In the genomic region with DNA sequence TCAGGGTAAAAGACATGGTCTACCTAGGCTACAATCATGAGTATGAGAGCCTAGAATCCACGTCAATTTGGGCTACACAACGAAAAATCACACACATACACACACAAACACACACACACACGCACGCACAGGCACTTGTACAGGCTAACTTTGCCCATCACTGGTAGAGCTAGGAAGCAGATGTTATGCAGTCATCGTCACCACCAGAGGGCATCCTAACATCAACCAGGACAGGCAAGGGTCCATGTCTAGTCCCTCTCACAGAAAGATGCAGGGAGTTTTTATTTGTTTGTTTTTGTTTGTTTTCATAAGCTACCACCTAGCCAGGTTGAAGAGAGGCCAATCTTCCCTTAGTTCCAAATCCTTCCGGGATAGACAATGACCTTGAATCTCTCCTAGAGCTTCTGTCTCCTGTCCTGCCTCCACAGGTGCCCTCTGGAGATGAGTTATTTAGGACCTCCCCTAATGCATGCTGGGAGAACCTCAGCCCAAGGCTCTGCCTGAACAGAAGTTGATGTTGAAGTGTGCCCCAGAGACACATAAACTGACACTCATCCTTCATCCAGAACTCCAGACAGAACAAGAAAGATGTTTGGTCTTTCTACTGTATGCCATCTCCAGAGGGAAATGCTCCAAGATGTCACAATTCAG, we compare ENCODE assay signal across 9 mouse cellular contexts. TPM values are rescaled to one million over a fixed set of nuclear protein-coding genes. Genes with fewer than 3 reads are reported as not detected.
A peak's percentile ranks its signal among the peaks of the same experiment; 100 is the strongest.
DNase-seq lines count a peak whose midpoint lies in the region; ATAC-seq and TF ChIP-seq lines count a peak whose summit lies in the region.
"Had no signal": no experiment of that assay in that cellular context is flagged by ENCODE, and none has a peak within 500 bp of the region (broad histone marks: within the 10 kb centered on the region; RNA-seq: fewer than 3 reads in every experiment).

No protein-coding gene starts in this region.

- TF ChIP-seq CTCF in heart, postnatal 0 days (IDR thresholded peaks at IDR 0.05; ENCODE audit: low read depth) = peak; percentile 97
- TF ChIP-seq CTCF in lung, postnatal 0 days (IDR thresholded peaks at IDR 0.05) = peak; percentile 99

- peak; percentile 64 to 81 for DNase-seq in adrenal gland, adult (ENCODE audit: inconsistent age in 2 of 2, low spot score in 1 of 2)
- DNase-seq in adrenal gland, postnatal 4 days (ENCODE audit: low spot score in 2 of 2) = no peak
- peak; percentile 38 for DNase-seq in adrenal gland, adult 8-10 months
- peak; percentile 54 for DNase-seq in embryo, embryonic 11.5 days (ENCODE audit: low read depth, low spot score)
- DNase-seq in heart, postnatal 0 days (ENCODE audit: low spot score) = peak; percentile 84
- peak; percentile 80 for DNase-seq in kidney, postnatal 10 days
- DNase-seq in lung, postnatal 0 days (ENCODE audit: low spot score) = peak; percentile 88
- peak; percentile 56 for DNase-seq in retina, postnatal 7 days (ENCODE audit: low read depth, low spot score)
- DNase-seq: liver, embryonic 13.5 days had no signal

- TF ChIP-seq EP300 in heart, postnatal 0 days (IDR thresholded peaks at IDR 0.05; ENCODE audit: low read depth) = no peak
- TF ChIP-seq EP300 in lung, postnatal 0 days (IDR thresholded peaks at IDR 0.05) = no peak

- H3K27ac ChIP-seq in heart, postnatal 0 days (ENCODE audit: low read depth) = no peak overlapping the region
- H3K27ac ChIP-seq in lung, postnatal 0 days (ENCODE audit: low read length) = no peak overlapping the region
- H3K27ac ChIP-seq: liver, embryonic 13.5 days had no signal

- 9% methylated on average over 6 of the region's 6 CpGs for WGBS in heart, postnatal 0 days
- WGBS in lung, postnatal 0 days = 14% methylated on average over 6 of the region's 6 CpGs

- peaks cover 8% of the 10 kb centered on the region for H3K4me1 ChIP-seq in heart, postnatal 0 days (ENCODE audit: control insufficient read depth, insufficient read depth)
- H3K4me1 ChIP-seq in lung, postnatal 0 days (ENCODE audit: insufficient read depth, low read depth, low read length) = no peaks in the 10 kb centered on the region
- H3K4me1 ChIP-seq: liver, embryonic 13.5 days had no signal

- H3K9me3 ChIP-seq in heart, postnatal 0 days (replicated peaks; ENCODE audit: control insufficient read depth, low read length) = peaks cover 3% of the 10 kb centered on the region; the same call in 1 of the 2 replicates
- H3K9me3 ChIP-seq in lung, postnatal 0 days (ENCODE audit: low read length) = no peaks in the 10 kb centered on the region
- H3K9me3 ChIP-seq: liver, embryonic 13.5 days had no signal

- no peaks in the 10 kb centered on the region for H3K27me3 ChIP-seq in heart, postnatal 0 days (ENCODE audit: control insufficient read depth, insufficient read depth, low read length)
- H3K27me3 ChIP-seq in lung, postnatal 0 days (replicated peaks; ENCODE audit: insufficient read depth, low read length) = no peaks in the 10 kb centered on the region
- H3K27me3 ChIP-seq: liver, embryonic 13.5 days had no signal

- H3K9ac ChIP-seq in heart, postnatal 0 days (replicated peaks; ENCODE audit: low read depth, low read length) = no peak overlapping the region
- no peak overlapping the region for H3K9ac ChIP-seq in lung, postnatal 0 days (replicated peaks; ENCODE audit: low read depth)
- H3K9ac ChIP-seq: liver, embryonic 13.5 days had no signal

- no peak overlapping the region for H3K4me2 ChIP-seq in heart, postnatal 0 days (ENCODE audit: low read depth, low read length)
- no peak overlapping the region for H3K4me2 ChIP-seq in lung, postnatal 0 days (replicated peaks; ENCODE audit: low read depth, low read length)
- H3K4me2 ChIP-seq: liver, embryonic 13.5 days had no signal

- peak; percentile 69 for ATAC-seq in heart, postnatal 0 days (ENCODE audit: insufficient read depth, low read depth)
- ATAC-seq in lung, postnatal 0 days = peak; percentile 73

- no peaks in the 10 kb centered on the region for H3K36me3 ChIP-seq in heart, postnatal 0 days (replicated peaks; ENCODE audit: control insufficient read depth, insufficient read depth, low read length)
- H3K36me3 ChIP-seq in lung, postnatal 0 days (ENCODE audit: insufficient read depth, low read length) = no peaks in the 10 kb centered on the region
- H3K36me3 ChIP-seq: liver, embryonic 13.5 days had no signal

- no peak overlapping the region for H3K4me3 ChIP-seq in heart, postnatal 0 days (ENCODE audit: low read depth, low read length)
- no peak overlapping the region for H3K4me3 ChIP-seq in lung, postnatal 0 days (ENCODE audit: low read depth, low read length)
- H3K4me3 ChIP-seq: liver, embryonic 13.5 days had no signal

RNA-seq across cellular contexts. Expression of a gene that starts 32.0 kb away (rescaled TPM):
- total RNA-seq in adrenal gland, postnatal 4 days (2021) = 1 to 10 TPM; 8.4 to 9.0 TPM
- total RNA-seq in adrenal gland, adult 8-10 months (2022) = 1 to 10 TPM in 1 of 4 experiments, under 1 TPM in 3; 0.29 to 1.1 (median 0.62) TPM
- 8.1 and 9.5 TPM in 2 replicates for total RNA-seq in heart, postnatal 0 days (2014; rRNA removed; ENCODE audit: low replicate concordance)
- 16.6 and 18.6 TPM in 2 replicates for polyA plus RNA-seq in heart, postnatal 0 days (2015; fragmentation: Nextera tagmentation; extraction: Ambion mirVana)
- 3.5 and 6.0 TPM in 2 replicates for polyA plus RNA-seq in lung, postnatal 0 days (2015; fragmentation: Nextera tagmentation; extraction: Ambion mirVana)

RNA-seq across cellular contexts. Expression of a gene that starts 47.4 kb away (rescaled TPM):
- 10 to 100 TPM; 14.5 to 16.7 TPM for total RNA-seq in adrenal gland, postnatal 4 days (2021)
- total RNA-seq in adrenal gland, adult 8-10 months (2022) = 10 to 100 TPM; 10.2 to 14.5 (median 12.2) TPM
- total RNA-seq in heart, postnatal 0 days (2014; rRNA removed; ENCODE audit: low replicate concordance) = 3.7 and 5.2 TPM in 2 replicates
- polyA plus RNA-seq in heart, postnatal 0 days (2015; fragmentation: Nextera tagmentation; extraction: Ambion mirVana) = 2.6 and 2.7 TPM in 2 replicates
- polyA plus RNA-seq in lung, postnatal 0 days (2015; fragmentation: Nextera tagmentation; extraction: Ambion mirVana) = 10.0 and 15.2 TPM in 2 replicates

Comparison
In these comparisons a context has a peak if more than half of its experiments do, and no peak if none do; other contexts are left out.
1. DNase-seq: peak in adrenal gland, adult (2 of 2), adrenal gland, adult 8-10 months (single experiment), embryo, embryonic 11.5 days (single experiment), heart, postnatal 0 days (single experiment), kidney, postnatal 10 days (single experiment), lung, postnatal 0 days (single experiment) and retina, postnatal 7 days (single experiment); none in adrenal gland, postnatal 4 days (0 of 2).